Mouse (Mus musculus) cerebellum, postnatal 36 days (tissue): ENCODE measurements at regions not wholly inside any gene's neighbourhood (a gene's known extent, or its start where the extent isn't known, plus 50 kb on each side); places are given as distances from the start of the nearest gene placed in this dataset.

ENCODE experiments used
- DNase-seq, 2 experiments: peaks; one replicate each; pipeline ENCODE4 v3.0.0; 2021 to 2022; ENCODE audit warnings: mixed read lengths in 2 of 2

DNA sequence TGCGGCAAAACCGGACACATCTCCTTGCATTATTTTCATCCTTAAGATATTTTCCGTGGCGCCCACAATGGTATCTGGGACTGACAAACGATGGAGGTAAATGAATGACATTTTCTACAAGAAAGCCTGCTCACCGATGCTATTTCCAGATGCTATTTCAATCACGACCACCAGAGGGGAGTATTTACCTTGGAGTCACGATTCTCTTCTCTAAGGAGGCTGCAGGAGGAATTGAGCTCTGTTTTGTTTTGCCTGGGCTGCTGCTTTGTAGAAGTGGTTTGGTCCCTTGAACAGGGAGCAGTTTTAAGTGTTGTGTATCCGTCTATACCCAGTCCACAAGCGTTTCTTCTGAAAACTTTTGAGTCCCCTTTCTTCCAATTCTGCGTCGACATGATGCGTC is 128.7 kb upstream of the Itga1 start:
- DNase-seq: peak in 1 of 2 experiments; percentile 38

DNA sequence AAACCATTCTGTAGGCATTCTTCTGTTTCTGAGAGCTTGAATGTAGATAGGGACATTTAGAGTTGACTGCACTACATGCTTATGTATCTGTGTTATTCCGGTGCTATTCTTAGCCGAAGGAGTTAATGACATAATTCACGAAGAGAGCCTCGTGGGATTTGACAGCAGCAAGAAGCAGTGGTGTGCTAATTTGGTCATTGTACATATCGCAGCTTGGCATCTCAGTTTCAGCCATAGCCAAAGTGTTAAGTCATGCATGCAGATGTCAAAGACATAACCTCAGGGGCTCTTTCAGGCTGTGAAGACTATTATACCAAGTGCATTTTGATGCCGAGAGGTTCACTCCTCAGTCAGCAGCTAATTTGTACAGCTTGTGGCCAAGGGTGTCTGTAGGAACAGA is 125.1 kb upstream of the Itga1 start:
- DNase-seq: no peak

DNA sequence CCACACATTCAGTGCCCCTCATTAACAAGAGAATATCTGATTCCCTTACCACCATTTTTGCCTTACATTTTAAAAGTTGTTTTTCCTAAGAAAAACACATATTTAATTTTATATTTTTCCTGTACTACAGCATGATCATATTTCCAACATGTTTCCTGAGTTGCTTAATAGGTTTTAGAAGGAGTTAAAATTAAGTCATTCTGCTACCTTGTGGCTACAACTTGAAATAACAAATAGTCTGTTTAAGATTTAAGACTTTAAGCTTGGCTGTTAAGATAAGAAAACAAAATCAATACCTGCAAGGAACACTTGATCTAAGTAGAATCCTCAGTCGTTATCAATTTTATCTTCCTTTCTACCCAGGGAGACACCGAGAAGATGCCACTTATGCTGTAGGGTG is 117.9 kb upstream of the Itga1 start:
- no peak for DNase-seq

DNA sequence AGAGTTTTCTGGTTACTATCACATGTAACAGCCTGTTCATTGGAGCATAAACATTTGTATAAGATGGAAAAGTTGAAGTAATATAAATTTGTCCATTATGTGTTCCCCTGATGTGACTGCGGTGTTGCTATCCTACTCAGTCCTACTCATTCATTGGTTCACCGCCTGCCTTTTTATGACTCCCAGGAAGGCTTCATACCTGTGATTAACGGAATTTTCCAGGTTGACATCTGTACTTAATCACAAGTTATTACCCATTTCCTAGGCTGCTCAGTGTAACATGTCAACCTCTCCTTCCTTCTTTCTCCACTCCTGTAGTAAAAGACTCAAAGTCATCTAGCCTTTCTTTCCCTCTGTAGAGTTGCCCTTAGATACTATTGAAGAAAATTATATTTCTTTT is 109.5 kb upstream of the Itga1 start:
- no peak for DNase-seq

DNA sequence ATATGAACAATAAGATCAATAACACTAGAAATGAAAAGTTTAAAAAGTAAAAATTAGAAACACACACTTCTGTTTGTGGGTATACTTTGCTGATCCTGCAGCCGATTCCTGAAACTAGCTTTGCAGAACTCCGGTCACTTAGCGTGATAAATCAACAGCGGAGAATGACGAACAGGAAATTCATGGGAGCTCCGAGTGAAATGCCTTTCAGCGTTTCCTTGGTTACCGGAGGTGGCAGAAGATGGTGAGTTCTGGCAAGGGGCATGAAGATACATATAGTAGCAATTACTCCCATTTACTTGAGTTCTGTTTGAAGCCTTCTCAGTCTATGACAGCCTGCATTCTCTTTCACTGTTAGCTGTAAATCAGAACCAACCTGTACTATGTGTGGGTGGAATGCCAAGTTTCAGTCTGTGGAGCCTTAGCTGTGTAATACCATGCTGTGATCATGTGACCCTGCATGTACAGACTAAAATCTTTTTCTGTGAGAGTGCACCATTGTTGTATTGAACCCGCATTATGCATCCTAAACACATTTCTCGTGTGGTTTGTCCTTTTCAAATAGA is 109.0 kb upstream of the Itga1 start:
- no peak for DNase-seq

DNA sequence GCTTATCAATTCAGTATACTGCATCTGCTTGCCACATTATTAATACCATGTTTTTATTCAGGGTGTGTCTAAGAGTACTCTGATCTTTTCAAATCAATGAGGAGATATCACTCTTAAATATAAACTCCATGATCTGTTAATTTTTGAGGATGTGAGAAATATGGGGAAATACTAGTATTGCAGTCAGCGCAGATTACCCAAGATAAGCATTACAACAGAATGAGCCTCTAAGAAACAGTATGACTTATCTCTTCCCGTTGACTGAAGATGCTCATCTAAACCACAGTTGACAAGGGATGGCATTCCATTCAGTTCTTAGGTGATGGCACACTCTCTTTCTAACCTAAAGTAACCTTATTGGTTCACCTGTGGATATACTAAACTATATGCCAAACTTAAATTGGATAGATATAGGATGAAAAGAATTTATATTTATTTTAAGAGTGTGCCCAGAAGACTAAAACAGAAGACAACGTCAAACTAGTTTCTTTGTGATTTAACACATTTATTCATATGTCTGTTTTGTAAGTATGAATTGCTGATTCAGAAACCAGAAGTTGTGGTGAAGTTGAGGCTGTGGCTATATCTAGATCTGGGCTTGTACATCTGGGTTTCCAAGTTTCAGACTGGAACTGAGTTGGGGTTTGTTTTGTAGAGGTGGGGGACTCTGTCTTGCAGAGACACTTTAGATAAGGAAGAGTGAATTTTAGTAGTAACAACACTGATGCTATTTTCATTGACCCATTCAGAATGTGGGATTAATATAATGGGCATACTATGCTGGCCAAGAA is 107.8 kb upstream of the Itga1 start:
- DNase-seq: no peak

DNA sequence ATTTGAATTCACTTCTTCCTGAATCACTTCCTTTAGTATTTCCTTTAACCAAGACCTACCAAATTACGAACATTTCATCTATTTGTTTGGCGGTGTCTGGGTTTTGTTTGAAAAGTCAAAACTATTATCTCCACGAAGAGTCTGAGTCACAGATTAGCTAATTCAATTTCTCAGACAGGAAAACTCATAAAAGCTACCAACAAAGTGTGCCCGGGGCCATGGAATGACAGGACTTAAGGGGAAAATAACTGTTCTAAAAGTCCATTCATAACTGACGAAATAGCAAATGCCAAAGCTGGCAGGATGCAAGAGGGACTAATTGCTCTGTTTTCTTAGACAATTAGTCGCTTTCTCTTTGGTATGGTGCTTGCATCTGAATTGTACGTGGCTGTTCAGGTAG is 105.0 kb upstream of the Itga1 start:
- DNase-seq: no peak

DNA sequence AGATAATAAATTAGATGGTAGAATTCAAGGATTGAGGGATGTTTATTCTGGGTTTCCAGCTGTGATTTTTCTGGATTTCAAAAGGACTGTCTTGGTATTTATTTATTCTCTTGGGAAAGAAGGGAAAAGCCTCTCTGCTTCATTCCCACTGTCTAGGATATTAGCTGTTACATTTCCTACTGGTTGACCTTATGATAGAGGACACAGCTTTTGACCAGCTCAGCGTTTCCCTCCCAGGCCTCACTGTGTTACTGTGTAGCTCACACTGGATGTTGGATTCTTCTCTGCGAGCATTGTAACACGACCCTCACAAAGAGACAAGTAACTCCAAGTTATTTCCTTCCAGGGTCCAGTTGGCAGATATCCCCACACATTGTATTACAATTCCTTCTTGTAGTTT is 97.4 kb upstream of the Itga1 start:
- no peak for DNase-seq

DNA sequence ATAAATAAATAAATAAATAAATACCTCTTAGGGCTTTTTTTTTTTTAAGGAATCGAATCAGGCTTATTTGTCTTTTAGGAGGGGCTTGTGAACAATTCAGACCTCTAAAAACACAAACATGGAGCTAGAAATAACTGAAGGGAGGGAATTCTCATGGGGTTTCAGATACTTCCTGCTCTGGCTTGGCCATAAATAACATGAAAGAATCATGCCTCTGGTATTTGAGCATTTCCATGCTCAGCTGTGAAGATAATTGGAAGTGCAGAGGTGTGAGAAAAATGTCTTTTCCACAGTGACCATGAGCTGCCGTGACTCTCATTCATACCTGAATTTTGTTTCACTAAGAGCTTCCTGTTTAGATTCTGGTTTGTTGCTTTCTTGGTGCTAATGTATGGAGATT is 86.3 kb upstream of the Itga1 start:
- DNase-seq: no peak

DNA sequence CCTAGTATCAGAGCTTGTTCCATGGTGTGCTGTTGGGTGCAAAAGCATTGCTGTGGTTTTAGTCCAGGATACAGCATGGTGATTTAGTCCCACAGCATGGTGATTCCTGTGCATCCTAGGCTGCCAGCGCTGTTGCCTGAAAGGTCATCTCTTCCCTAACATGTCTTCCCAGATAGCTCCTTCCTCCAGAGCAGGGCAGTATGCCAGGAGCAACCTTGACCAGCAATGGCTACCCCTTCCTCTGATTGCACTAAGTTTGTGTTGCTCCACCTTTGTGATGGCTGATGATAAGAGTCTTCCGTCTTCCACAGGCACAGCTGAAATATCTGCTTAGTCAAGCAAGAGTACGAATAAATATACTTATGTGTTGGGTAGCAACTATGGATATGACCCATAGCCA is 85.6 kb upstream of the Itga1 start:
- no peak for DNase-seq

DNA sequence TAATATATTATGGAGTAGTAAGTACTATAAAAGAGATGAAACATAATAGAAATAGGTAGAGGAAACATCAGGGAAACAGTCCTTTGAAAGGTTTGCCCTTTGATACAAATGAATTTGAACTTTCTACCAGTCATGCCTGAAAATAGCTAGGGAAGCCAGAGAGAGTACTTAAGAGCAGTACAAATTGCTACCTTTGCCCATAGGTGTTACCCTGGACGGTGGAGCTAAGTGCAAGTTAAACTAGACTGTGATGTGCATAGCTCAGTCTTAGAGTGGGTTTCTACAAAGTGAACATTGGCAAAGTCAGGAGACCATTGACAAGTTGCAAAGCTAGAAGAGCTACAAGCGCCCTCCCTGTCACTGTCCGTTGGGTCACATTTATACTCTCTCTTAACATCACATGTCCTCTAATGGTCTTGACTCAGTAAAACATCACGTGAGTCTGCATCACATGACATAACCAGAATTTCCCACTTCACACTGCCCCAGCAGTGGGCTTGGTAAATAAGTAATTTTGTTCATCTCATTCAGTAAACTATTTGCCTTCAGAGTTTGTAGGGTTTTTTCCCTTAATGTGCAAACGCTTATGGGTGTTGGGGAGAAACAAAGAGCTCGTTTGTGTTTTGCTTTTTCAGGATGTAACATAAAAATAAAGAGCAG is 80.6 kb upstream of the Itga1 start:
- DNase-seq: no peak

DNA sequence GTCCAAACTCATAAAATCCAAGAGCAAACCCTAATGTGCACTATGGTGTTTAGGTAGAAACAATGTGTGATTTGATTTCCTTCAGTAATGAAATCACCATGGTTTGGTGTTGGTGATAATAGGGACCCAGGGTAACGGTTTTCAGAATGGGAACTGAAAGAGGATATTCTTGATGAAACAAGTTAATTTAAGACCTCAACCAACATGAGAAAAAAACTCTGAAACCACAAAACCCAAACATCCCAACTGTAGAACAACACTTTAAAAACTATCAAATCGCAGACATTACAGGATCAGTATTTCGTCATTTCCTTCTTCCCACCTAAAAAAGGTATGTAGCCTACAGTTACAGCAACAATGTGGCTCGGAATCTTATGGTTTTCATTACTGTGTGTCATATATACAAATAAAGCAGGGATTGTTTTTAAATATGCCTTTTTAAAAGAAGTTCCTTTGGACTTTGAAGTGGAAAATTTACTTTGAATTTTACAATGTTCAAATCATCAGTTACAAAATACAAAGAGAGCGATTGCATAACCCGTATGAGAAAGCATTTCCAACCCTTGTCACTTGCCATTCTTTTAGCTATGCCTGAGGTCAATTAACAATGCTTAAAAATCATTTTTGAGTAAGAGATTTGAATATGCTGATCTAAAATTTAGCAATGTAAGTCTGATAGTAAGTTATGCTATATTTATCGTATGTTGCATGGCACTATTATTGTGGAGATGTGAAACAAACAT is 76.6 kb upstream of the Itga1 start:
- DNase-seq: no peak

DNA sequence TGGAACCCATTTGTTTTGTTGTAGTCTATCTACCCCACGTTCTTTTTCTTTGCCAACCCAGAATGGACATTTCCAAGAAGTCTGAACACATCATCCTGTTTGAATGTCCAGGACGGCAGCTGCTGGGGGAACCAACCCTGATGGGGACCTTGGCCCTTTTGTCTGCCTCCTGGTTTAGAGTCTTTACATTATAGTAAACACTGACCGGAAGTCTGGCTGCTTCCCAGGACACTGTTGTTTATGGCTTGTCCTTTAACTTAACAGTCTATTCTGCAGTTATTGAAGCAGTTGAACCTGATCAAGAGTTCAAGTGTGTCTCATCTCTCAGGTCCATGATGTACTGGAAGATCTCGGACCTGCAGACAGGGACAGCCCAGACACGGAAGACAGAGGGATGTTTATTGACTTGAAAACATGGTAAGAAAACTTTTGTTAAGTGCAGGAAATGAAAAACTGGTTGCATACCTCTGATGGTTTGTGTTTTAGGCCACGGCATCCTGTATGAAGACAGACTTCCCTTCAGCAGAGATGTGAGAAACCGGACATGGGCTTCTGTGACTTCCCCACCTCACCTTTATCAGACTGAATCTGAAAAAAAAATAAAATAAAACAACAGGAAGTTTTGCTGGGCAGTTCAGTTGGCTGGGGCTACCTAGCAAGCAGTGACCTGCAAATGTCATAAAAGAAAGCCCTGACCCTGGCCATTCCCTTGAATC is 69.7 kb upstream of the Itga1 start:
- no peak for DNase-seq

DNA sequence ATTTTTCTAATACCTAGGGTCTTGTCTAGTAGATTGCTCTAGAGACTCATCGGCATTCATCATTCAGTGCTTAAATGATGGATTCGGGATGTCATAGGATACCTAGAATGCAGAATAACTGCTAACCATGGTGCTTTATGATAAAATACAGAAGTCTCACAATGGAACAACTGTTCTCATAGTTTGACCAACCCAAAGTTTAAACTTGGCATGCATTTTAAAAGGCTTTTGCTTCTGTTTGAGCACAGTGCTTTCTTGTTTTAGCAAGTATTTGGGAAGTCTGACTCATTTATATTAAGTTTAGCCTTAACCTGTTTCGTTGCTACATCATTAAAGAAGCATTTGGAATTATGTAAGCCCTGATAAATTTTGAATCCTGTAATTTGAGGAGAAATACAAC is 64.2 kb upstream of the Itga1 start:
- no peak for DNase-seq

DNA sequence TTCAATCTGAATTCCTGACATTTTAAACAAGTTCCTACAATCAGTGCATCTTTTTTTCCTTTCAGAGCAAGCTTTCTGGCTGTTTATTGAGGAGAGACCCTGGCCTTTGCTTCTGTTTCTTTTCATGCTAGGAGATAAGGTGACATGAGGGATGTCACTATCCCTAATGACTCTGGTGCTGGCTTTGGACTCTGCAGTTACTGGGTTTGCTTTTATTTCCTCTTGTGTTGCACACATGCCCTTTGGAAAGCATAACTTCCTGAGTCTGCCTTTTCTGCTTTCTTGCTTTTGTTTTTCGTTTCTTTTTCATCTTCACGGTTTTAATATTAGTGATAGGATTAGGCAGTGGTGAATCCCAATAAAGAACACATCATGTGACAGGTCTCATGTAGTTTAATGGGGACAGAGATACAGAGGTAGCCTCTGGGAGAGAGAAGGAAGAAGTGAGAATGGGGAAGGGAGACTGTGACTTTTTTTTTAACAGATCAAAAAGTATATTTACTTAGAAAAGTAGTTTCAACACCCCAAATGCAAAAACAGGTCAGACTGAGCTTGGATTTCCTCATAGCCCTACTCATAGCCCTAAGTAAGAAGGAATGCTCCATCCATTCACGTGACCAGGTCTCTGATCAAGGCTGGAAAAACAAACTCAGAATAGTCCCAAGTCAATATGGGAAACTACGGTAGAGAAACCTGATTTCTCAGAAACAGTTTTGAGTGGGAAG is 61.1 kb upstream of the Itga1 start:
- DNase-seq: no peak

DNA sequence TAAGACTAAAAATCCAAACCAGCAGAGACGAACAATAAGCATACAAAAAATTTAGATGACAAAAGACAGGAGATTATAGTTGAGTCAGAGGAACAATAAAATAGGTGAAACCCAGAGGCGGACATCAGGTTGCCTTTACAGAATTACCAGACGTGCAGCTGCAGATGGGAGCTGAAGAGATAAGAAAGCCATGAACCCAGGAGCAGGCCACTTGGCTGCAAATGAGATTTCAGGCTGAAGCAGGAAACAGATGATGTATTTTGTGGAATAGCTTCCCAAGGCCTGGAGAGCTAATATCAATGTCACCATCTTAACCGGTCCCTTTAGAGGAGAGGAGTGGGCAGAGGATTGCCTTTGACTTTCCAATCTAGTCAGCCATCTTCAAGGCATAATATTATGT is 57.6 kb upstream of the Itga1 start:
- DNase-seq: no peak
